Mouse (Mus musculus): ENCODE measurements at regions not wholly inside any gene's neighbourhood (a gene's known extent, or its start where the extent isn't known, plus 50 kb on each side); places are given as distances from the start of the nearest gene placed in this dataset.

DNA sequence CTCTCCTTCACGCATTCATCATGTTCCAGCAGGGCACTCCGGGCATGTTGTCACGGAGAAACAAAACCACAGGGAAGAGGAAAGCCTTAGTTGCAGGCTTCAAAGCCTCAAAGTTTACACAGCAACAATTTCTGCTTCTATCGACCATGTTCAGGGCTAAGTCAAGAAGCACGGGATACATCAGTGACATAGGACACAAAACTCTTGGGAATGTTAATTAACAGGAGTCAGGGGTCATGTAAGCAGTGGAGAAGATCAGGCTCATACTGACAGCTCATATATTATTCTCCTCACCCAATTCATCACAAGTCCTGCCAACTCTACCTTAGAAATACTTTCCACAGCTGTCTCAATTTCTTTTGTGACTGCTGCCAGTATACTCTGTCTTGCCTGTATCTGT is 133.0 kb upstream of the Btbd3 start:
- TF ChIP-seq POLR2A (IDR thresholded peaks at IDR 0.05; ENCODE audit: borderline replicate concordance, extremely low read depth, low read depth, low read length) (no peak), CTCF (IDR thresholded peaks at IDR 0.05; ENCODE audit: insufficient read depth, low read length) (no peak)
- WGBS: 32% methylated on average over 5 of the region's 5 CpGs
- Histone ChIP-seq H3K4me1 (ENCODE audit: control insufficient read depth, insufficient read depth, low read length) (no peaks in the 10 kb centered on the region), H3K4me3 (replicated peaks; ENCODE audit: extremely low read depth, low read depth, low read length) (no peak overlapping the region)
- no peak for DNase-seq

DNA sequence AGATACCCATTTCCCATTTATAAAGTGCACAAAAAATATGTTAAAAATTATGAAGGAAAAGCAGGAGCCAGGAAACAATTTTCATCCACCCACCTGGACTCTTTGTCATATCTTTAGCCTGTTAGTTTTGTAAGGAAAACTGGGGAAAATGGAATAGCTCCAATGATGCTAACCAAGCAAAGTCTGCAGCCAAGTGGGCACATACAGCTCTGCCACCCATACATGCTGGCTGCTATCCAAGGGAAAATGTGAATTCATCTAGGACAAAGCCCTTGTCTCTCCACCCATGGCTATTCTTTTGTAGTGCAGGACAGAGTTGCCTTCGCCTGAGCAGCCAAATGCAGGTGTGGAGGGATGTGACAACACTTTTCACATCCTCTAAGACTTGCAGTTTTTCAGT is 135.5 kb upstream of the Btbd3 start:
- H3K4me3 ChIP-seq (replicated peaks; ENCODE audit: extremely low read depth, low read depth, low read length): no peak overlapping the region
- no peak for TF ChIP-seq CTCF (IDR thresholded peaks at IDR 0.05; ENCODE audit: insufficient read depth, low read length)
- no peak for TF ChIP-seq POLR2A (IDR thresholded peaks at IDR 0.05; ENCODE audit: borderline replicate concordance, extremely low read depth, low read depth, low read length)
- H3K4me1 ChIP-seq (ENCODE audit: control insufficient read depth, insufficient read depth, low read length): no peaks in the 10 kb centered on the region
- DNase-seq: no peak
- WGBS: 65% methylated on average over 1 of the region's 1 CpGs

DNA sequence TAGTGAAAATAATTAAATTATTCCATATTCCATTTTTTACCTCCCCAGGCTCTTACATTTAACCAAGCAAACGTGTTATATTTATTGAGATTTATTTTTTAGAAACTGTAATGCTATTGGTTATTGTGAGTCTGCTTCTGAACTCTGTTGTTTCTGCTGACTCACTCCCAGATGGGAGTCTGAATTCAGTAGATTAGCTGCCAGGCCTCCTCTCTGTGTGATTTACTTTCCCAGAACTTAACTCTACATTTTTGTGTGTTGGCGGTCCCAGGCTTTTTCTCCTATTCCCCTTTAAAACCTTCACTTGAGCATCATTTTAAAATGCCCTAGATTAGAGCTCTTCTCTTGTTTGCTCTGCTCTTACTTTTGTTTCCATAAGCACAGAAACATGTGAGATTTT is 136.2 kb upstream of the Btbd3 start:
- TF ChIP-seq CTCF (IDR thresholded peaks at IDR 0.05; ENCODE audit: insufficient read depth, low read length): no peak
- TF ChIP-seq POLR2A (IDR thresholded peaks at IDR 0.05; ENCODE audit: borderline replicate concordance, extremely low read depth, low read depth, low read length): no peak
- no peak for DNase-seq
- WGBS: 70% methylated on average over 2 of the region's 2 CpGs
- no peak overlapping the region for H3K4me3 ChIP-seq (replicated peaks; ENCODE audit: extremely low read depth, low read depth, low read length)
- H3K4me1 ChIP-seq (ENCODE audit: control insufficient read depth, insufficient read depth, low read length): no peaks in the 10 kb centered on the region

DNA sequence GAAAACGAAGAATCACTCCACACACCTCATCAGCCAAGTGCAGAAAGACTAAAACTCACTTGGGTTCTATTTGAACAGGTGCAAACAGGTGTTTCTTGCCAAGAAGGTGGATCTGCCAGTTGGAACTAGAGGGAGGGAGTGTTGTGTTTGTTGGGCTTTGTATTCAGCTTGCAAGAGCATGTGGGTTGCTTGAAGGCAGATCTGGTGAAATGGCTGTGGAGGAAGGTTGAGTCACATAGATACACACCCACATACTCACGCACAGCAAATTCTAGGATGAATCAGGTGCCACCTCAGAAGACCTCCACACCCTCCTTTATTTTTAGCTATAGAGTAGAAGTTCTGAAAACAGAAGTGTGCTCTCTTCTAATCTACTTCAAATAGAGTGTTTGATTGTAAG is 156.6 kb upstream of the Btbd3 start:
- whole genome bisulfite sequencing: 76% methylated on average over 2 of the region's 2 CpGs

DNA sequence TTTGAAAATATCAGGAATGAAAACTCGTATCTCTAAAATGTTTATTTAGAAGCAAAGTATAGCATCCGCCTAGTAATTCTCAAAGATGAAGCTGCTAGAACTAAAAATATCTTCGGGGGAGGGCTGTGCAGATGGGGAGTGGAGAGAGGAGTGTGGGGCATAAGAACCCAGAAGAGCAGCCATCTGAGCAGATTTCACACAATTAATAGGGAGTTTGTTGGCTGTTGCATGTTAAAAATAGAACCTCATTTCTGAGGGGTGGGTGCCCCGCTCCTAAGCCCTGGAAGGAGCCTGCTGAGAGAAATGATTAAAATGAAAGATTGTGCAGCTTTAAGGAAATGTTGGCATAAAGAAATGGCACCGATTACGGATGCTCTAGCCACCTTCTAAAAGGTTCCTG is 171.0 kb upstream of the Btbd3 start:
- Histone ChIP-seq H3K4me3 (replicated peaks; ENCODE audit: extremely low read depth, low read depth, low read length) (no peak overlapping the region), H3K4me1 (ENCODE audit: control insufficient read depth, insufficient read depth, low read length) (no peaks in the 10 kb centered on the region)
- TF ChIP-seq CTCF (IDR thresholded peaks at IDR 0.05; ENCODE audit: insufficient read depth, low read length) (no peak), POLR2A (IDR thresholded peaks at IDR 0.05; ENCODE audit: borderline replicate concordance, extremely low read depth, low read depth, low read length) (no peak)
- no peak for DNase-seq
- WGBS: 68% methylated on average over 6 of the region's 6 CpGs

More for the DNA sequence above, 156.6 kb upstream of the Btbd3 start:
- TF ChIP-seq CTCF (IDR thresholded peaks at IDR 0.05; ENCODE audit: insufficient read depth, low read length) (no peak), POLR2A (IDR thresholded peaks at IDR 0.05; ENCODE audit: borderline replicate concordance, extremely low read depth, low read depth, low read length) (no peak)
- Histone ChIP-seq H3K4me3 (replicated peaks; ENCODE audit: extremely low read depth, low read depth, low read length) (no peak overlapping the region), H3K4me1 (ENCODE audit: control insufficient read depth, insufficient read depth, low read length) (no peaks in the 10 kb centered on the region)
- DNase-seq: no peak

DNA sequence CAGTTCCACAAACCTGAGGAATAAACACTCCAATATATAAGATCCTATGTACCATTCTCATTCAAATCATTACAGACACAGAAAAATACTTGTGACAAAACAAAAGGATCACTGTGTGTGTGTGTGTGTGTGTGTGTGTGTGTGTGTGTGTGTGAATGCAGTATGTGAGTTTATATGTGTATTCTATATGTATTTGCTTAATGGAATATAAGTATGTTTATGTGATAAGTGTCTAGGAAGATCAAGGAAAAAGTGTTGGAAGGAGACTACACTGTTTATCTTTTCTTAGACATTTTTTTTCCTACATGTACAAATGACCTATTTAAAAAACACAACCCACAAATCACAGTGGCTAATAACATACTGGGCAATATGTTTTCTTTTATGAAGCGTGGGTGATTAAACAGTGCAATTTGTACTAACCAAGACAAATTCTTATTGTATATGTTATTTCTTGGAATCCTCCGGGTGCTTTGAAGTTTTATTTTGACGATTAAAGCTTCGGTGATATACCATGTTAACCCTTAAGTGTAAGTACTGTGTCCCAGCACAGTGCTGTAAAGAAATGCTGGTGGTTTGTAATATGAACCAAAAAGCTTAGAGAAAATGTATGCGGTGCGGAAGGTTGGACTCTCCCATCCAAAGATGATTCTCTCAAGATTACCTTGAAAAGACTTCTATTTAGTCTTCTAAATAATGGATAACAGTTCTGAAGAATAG is 171.6 kb upstream of the Btbd3 start:
- Histone ChIP-seq H3K4me1 (ENCODE audit: control insufficient read depth, insufficient read depth, low read length) (no peaks in the 10 kb centered on the region), H3K4me3 (replicated peaks; ENCODE audit: extremely low read depth, low read depth, low read length) (no peak overlapping the region)
- WGBS: 61% methylated on average over 6 of the region's 6 CpGs
- TF ChIP-seq CTCF (IDR thresholded peaks at IDR 0.05; ENCODE audit: insufficient read depth, low read length) (no peak), POLR2A (IDR thresholded peaks at IDR 0.05; ENCODE audit: borderline replicate concordance, extremely low read depth, low read depth, low read length) (no peak)
- no peak for DNase-seq

DNA sequence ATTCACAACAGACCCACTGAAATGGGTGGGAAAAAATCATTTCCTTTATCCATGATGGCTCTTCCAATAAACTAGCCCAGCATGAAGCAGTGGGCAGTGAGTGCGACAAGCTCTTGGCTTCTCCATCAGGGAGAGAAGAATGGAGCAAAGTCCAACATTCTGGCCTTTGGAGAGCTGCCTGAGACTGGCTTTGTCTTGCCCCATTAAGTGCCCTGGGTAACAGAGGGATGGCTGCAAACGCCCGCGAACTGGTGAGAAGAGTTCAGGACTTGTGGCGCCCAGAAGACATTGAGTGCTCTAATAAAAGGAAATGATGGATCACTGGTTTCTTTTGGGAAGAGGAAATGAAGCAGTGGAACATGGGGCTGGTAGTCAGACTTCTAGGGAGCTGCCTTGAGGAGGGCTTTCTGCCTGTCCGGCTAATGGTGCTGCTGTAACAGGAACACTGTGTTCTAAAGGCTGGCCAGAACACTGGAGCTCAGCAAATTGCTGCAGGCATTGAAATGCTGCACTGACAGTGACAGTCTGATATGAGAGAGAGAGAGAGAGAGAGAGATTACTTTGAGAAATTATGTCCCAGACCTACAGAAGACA is 182.2 kb upstream of the Btbd3 start:
- Histone ChIP-seq H3K4me1 (ENCODE audit: control insufficient read depth, insufficient read depth, low read length) (no peaks in the 10 kb centered on the region), H3K4me3 (replicated peaks; ENCODE audit: extremely low read depth, low read depth, low read length) (no peak overlapping the region)
- no peak for DNase-seq
- WGBS: 79% methylated on average over 6 of the region's 6 CpGs
- TF ChIP-seq POLR2A (IDR thresholded peaks at IDR 0.05; ENCODE audit: borderline replicate concordance, extremely low read depth, low read depth, low read length): no peak
- no peak for TF ChIP-seq CTCF (IDR thresholded peaks at IDR 0.05; ENCODE audit: insufficient read depth, low read length)

DNA sequence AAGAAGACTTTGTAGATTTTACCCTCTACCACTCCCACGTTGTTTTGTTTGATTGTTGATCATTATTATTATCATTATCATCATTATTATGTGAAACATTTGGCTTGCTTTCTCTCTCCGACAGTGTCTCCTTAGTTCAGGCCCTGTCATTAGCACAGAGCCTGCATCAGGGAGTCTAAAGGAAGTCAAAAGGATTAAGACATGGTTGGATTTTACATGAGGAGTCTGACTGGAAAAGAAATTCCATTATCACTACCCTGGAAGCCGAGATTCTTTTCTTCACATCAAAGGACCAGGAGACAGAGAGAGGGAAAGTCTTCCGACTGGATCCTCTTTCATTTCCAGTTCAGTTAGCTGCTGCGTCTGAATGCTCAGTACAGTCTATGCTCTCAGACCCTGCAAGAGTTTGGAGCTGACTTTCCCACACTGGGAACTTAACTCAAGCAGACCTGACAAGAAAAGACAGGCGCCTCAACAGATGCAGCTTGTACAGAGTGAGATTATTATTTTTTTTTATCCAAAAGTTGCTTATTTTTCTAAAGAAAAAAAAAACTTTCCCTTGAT is 184.1 kb upstream of the Btbd3 start:
- DNase-seq: no peak

DNA sequence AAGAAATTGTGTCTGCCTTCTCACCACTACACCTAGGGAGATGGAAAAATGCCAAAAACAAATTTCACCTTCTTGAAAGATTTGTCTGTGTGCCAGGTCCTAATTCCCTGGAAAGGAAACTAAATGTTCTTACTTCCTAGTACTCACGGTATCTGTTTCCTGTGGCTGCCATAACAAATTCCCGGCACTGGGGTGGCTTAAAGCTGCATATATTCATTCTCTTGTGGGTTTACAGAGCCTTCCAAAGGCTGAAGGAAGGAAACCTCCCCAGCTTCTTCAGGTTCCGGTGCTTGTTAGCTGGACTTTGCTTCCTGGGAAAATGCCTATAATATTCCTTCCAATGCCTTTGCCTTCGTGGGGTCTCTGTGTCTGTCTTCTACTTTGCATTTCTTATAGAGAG is 203.3 kb upstream of the Btbd3 start:
- H3K4me3 ChIP-seq (replicated peaks; ENCODE audit: extremely low read depth, low read depth, low read length): no peak overlapping the region
- TF ChIP-seq POLR2A (IDR thresholded peaks at IDR 0.05; ENCODE audit: borderline replicate concordance, extremely low read depth, low read depth, low read length) (no peak), CTCF (IDR thresholded peaks at IDR 0.05; ENCODE audit: insufficient read depth, low read length) (no peak)
- WGBS: 50% methylated on average over 4 of the region's 4 CpGs
- H3K4me1 ChIP-seq (ENCODE audit: control insufficient read depth, insufficient read depth, low read length): no peaks in the 10 kb centered on the region
- DNase-seq: no peak

More for the DNA sequence above, 184.1 kb upstream of the Btbd3 start:
- 66% methylated on average over 6 of the region's 6 CpGs for WGBS
- no peak overlapping the region for H3K4me3 ChIP-seq (replicated peaks; ENCODE audit: extremely low read depth, low read depth, low read length)
- no peak for TF ChIP-seq CTCF (IDR thresholded peaks at IDR 0.05; ENCODE audit: insufficient read depth, low read length)
- TF ChIP-seq POLR2A (IDR thresholded peaks at IDR 0.05; ENCODE audit: borderline replicate concordance, extremely low read depth, low read depth, low read length): no peak
- no peaks in the 10 kb centered on the region for H3K4me1 ChIP-seq (ENCODE audit: control insufficient read depth, insufficient read depth, low read length)

DNA sequence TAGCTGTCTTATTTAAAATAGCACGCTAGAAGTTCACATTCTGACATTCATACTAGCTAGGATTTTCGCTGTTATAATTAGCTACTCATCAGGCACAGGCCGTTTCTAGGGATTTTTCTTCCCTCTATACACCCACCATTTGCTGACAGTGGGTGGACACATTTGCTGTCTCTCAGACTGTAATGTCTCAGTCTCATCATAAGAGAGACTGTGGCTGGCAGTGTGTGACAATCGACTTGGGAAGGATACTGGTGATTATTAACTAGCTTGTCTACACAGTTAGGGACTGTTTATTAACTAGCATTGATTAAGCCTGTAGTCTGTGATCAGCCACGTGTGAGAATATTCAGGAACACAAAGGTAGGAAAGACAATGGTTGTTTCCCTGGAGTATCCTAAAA is 208.0 kb upstream of the Btbd3 start:
- DNase-seq: no peak
- Histone ChIP-seq H3K4me1 (ENCODE audit: control insufficient read depth, insufficient read depth, low read length) (no peaks in the 10 kb centered on the region), H3K4me3 (replicated peaks; ENCODE audit: extremely low read depth, low read depth, low read length) (no peak overlapping the region)
- TF ChIP-seq POLR2A (IDR thresholded peaks at IDR 0.05; ENCODE audit: borderline replicate concordance, extremely low read depth, low read depth, low read length) (no peak), CTCF (IDR thresholded peaks at IDR 0.05; ENCODE audit: insufficient read depth, low read length) (no peak)
- 74% methylated on average over 5 of the region's 5 CpGs for WGBS

Measured in lung, adult 2 months (tissue).